Mouse (Mus musculus): Measurements from ENCODE around the gene Fars2.
"Not testable (repeated sequence)": the region's sequence is repeated elsewhere in the genome, so short reads cannot be mapped to it uniquely, and the experiment has no call there.

The Fars2 gene

GRCm38 (mm10) chr13:36297950-36298781, 181.0 kb downstream of the Fars2 start:
- DNase-seq, result no peak

DNA sequence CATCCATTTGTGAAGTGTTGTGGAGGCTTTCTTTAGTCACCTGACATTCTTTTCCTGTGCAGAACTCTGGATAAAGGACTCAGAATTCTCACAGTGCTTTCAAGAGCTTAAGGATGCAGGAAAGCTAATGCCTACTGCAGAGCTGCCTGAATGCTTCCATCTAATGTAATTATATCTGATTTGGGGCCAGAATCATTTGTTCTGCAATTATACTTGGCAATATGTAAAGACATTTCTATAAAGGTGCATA, 181.5 kb downstream of the Fars2 start:
- DNase-seq, result no peak

GRCm38 (mm10) chr13:36302770-36303169, 185.6 kb downstream of the Fars2 start:
- DNase-seq, result no peak

- DNase-seq, result no peak
Observed at GRCm38 (mm10) chr13:36305306-36305705, 188.1 kb downstream of the Fars2 start.

- no peak for DNase-seq
Observed at GRCm38 (mm10) chr13:36307386-36307785, 190.2 kb downstream of the Fars2 start.

DNA sequence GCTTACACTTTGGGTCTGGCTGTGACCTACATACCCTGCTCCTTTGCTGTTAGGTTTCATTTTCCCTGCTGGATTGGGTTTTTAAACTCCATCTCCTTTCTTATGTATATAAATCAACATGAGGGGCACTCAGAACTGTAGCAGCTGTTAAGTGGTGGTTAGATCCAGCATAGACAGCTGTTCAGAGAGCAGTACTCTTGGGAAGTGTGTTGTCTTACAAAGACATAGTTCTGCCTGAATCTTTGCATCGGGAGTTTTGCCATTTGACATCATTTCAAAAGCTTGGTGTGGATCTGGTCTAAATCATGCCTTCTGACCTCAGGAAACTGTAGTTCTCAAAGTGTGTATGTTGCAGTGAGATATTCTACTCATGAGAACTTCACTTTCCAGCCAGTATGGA, 191.9 kb downstream of the Fars2 start:
- DNase-seq, result no peak

GRCm38 (mm10) chr13:36314218-36314617, 197.0 kb downstream of the Fars2 start:
- no peak for DNase-seq

DNA sequence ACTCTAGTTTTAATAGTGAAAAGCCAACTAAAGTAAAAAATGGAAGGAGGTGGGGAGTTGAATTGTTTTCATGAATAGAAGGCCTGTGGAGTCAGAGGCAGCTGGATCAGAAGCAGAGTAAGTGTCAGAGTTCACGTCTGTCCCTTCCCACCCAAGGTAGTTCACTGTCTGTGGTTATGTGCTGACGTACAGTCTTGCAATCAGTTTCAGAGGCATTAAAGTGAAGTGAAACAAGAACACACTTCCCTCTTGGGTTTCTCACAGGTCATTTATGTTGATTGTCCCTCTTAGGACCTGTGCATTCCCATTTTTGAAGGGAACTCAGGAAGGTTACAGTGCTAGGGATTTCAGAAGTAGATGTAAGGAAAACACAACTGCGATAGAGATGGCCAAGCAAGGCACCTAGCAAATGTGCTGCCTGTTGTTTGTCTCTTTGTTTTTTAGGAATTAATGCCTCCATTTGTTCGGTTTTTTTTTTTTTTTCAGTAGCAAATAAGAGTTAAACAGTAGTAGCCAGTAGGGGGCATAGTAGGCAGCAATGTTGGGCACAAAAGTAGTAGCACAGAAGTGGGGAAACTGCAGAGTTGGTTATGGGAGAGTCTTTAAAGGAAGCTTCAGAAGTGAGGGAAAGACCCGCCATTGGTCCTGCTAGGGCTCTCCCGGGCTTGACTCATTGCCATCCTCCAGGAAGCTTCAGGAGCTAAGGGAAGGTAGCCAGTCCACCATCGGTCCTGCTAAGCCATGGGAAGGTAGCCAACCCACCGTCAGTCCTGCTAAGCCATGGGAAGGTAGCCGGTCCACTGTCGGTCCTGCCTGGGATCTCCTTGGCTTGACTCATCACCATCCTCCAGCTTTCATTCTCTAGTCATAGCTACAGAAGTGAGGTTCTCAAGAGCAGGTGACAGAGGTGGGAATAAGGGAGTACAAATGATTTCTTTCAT, 197.9 kb downstream of the Fars2 start:
- DNase-seq, result no peak

DNA sequence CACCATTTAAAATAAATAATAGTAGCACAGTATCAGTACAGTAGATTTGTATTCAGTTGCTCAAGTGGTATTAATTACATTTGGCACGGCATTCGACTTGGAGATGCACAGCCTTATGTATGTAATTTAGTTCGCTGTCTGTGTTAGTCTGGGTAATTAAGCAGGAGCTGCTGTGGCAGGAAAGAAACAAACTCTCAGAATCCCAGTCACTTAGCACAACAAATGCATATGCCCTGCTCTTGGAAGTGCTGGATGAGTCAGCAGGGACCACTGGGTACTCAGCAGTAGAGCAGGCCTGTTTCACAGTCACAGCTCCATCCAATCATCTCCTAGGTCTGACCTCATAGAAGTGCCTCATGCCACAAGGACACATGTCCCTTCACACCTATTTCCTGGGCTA, 200.6 kb downstream of the Fars2 start:
- DNase-seq, result no peak

- DNase-seq, result no peak
Observed at GRCm38 (mm10) chr13:36324624-36325023, 207.4 kb downstream of the Fars2 start.

DNA sequence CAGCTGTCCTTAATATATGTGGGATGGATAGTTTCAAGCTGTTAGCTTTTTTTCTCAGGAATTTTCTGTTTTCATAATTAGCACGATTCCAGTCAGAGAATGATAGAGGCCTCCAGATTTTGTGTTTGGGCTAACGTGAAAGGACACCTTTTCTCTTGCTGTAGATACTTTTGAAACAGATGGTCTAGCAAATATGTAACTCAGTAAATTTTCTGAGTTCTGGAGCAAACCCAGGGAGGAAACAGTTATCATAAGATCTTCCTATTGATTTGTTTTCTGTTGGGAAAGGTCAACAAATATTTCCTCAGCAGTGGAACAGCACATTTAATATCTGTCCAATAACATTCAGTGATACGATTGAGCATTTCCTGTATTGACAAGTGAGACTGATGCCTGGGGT, 209.3 kb downstream of the Fars2 start:
- no peak for DNase-seq

- DNase-seq, result no peak
Observed at GRCm38 (mm10) chr13:36329871-36330270, 212.7 kb downstream of the Fars2 start.

GRCm38 (mm10) chr13:36330542-36330941, 213.3 kb downstream of the Fars2 start:
- no peak for DNase-seq

GRCm38 (mm10) chr13:36334748-36335147, 217.5 kb downstream of the Fars2 start:
- DNase-seq, result no peak

- DNase-seq, result no peak
Observed at GRCm38 (mm10) chr13:36351529-36351928, 234.3 kb downstream of the Fars2 start.

- DNase-seq, result no peak
Observed at GRCm38 (mm10) chr13:36357469-36357868, 240.3 kb downstream of the Fars2 start.

- DNase-seq, result no peak
Observed at GRCm38 (mm10) chr13:36361419-36361818, 244.2 kb downstream of the Fars2 start.

DNA sequence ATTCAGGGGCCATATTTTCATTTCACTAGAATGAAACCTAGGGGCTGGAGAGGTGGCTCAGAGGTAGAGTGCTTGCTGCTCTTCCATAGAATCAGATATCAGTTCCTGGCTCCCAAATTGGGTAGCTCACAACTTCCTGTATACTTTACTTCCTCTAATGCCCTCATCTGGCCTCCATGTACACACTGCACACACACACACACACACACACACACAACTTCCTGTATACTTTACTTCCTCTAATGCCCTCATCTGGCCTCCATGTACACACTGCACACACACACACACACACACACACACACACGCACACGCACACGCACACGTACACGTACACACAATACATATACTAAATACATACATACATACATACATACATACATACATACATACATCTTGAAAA, 248.5 kb downstream of the Fars2 start:
- not testable (repeated sequence) for DNase-seq

DNA sequence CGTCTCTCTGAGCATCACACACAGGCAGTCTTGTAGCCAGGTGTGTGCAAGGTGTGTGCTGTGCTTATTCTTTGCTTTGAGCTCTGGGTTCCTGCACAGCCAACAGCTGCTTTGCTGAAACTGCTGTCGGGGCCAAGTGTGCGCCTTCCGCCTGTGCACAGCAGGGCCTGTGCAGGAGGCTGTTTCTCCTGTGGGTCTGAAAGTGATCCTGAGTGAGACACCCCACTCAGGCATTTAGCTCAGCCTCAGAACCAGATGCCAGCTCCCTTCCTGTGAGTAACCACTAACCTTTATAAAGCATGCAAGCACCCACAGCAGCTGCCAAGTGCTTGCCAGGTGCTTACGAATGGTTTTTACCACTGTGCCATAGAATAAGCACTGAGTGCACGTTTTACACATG, 249.1 kb downstream of the Fars2 start:
- DNase-seq, result peak; percentile 40

GRCm38 (mm10) chr13:36367712-36368491, 250.7 kb downstream of the Fars2 start:
- DNase-seq, result peak; percentile 54

- DNase-seq, result no peak
Observed at GRCm38 (mm10) chr13:36368799-36369198, 251.6 kb downstream of the Fars2 start.

DNA sequence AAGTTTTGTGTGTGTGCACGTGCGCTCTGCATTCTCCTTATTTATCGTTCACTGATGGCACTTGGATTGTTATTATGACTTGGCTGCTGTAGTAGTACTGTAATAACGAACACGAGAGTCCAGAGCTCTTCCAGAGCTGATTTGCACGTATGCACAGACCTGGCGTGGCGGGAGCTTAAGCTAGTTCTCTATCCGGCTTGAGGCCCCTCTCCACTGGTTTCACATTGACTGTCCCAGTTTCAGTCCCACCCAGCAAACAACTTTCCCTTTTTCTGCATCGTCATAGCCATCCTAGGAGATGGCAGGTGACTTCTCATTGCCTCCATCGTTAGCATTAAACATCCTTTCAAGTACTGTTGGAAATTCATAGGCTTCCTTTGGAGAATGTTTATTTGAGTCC, 252.2 kb downstream of the Fars2 start:
- no peak for DNase-seq

DNA sequence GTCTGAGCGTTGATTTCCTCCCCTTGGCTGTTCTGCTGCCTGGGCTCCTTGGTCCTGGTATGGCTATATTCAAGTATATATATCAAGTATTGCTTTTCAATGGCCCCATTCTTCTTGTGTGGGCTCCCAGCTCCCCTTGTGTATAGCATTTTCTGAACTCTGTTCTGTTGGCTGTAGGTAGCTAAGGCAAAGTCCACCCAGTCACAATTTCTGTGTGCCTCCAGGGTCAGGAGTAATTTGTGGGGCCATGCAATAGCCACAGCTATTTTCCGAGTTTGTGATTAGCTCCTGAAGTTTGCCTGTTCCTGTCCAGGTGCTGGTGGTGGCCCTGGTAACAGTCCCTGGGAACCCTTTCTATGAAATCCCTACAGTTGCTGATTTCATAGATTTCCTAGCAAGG, 266.0 kb downstream of the Fars2 start:
- no peak for DNase-seq
